Mouse (Mus musculus): ENCODE results near the gene Ctu2.

Ctu2 gene

GRCm38 (mm10) chr8:122475580-122476320 is at the start of gene Ctu2, which contains the start of gene Rnf166:
TSS of gene Ctu2 (plus strand) at chr8:122476143.
TSS of gene Rnf166 (minus strand) at chr8:122476064.
- in situ Hi-C loops (cut with MseI, MboI): no loop called here

DNA sequence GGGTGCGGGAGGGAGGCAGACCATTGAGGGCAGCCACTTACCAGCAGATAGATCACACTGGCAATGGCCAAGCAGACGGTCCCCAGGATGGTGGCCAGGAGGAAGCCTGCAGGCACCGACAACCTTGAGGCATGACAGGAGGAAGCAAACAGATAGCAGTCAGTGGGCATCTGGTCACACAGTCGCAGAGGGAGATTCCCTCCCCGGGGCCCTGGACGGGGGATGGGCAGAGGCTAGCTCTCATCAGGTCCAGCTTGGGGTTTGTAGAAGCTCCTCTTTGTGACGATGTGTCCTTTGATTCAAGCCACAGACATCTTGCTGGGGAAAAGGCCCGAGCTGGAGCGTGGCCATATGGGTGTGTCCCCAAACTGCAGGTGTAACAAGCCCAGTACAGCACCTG is 49.8 kb upstream of the Ctu2 start:
- in situ Hi-C loops (cut with MseI, MboI): no loop called here

DNA sequence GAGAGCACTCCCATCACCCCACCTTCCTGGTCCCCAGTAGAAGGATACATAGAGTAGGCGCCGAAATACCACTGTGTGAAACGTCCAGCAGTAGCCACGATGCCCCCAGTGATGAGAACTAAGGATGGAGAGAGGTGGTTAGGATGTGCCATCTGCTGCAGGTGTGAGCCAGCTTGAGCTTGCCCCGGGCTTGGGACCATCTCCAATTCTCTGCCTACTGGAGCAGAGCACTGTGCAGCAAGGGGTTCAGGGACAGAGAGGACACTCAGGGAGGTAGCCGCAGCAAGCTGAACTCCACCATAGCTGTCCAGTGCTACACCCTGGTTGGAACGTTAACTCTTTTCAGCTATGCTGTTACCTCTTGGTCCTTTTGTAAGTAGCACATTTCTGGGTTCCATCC is 48.3 kb upstream of the Ctu2 start:
- in situ Hi-C loops (cut with MseI, MboI): no loop called here

- in situ Hi-C loops (cut with MseI, MboI): no loop called here
Measured at GRCm38 (mm10) chr8:122428163-122428562, 47.8 kb upstream of the Ctu2 start.

DNA sequence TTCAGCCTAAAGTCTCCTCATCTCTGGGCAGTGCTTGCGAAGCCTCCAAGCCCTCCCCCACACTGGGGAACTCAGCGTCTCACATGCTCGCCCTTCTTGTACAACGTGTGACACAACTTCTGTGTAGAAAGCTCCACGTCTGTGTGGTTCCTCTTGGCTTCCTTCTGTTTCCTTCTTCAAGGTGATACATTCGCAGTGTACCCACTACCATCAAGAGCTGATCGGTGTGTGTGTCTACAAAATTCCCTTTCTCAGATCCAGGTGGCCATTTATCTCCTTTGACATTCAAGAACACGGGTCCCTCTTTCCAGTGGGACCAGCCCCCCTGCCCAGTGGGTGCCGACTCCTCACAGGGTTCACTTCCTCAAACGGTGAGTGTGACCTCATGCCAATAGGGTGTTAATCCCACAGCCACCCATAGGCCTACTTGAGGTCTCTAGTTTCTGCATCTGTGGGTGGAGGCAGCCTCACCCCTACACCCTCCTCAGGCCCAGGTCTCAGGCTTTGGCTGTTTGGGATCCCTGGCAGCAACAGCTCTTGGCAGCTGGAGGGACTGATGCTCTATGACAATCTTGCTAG is 45.8 kb upstream of the Ctu2 start:
- in situ Hi-C loops (cut with MseI, MboI): no loop called here

GRCm38 (mm10) chr8:122430646-122431045 is 45.3 kb upstream of the Ctu2 start:
- in situ Hi-C loops (cut with MseI, MboI): no loop called here

DNA sequence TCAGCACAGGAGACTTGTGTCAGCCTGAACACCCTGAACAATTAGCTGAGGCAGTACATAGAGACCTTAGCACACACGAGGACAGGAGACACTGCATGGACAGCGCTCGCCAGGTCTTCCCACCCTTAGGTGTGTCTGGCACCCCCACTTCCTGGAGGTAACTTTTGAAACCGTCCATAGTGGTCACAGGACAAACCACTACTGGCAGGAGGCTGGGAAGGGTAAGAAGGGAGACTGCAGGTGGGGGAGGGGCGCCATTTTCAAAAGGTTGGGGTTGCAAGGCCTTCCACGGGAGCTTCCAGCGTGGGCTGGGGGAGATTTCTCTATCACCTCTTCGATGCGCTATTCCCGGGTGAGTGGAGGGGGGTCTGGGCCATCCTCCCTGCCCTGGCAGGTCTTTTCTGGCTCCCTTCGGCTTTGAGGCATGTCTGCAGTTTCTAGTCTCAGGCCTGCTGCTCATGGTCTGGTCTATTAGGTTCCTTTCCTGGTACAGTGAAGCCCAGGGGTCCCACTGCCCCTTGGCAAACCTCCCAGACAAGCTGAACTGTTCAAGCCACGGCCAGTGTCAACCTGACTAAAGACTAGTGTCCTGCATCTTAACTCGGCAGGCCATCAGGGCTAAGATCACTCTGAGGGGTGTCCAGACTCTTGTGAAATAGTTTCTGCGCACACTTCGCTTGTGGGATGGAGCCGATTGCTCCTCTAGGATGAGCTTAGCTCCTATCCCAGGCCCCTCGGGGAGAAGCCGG is 44.1 kb upstream of the Ctu2 start:
- in situ Hi-C loops (cut with MseI, MboI): no loop called here

- in situ Hi-C loops (cut with MseI, MboI): no loop called here
Measured at GRCm38 (mm10) chr8:122432443-122433268, 43.3 kb upstream of the Ctu2 start, which contains the start of gene Cyba. TSS of gene Cyba (minus strand) at chr8:122432930.

- in situ Hi-C loops (cut with MseI, MboI): no loop called here
Measured at GRCm38 (mm10) chr8:122433269-122433905, 42.6 kb upstream of the Ctu2 start.

GRCm38 (mm10) chr8:122435375-122435774 is 40.6 kb upstream of the Ctu2 start:
- in situ Hi-C loops (cut with MseI, MboI): no loop called here

- in situ Hi-C loops (cut with MseI, MboI): no loop called here
Measured at GRCm38 (mm10) chr8:122436146-122436545, 39.8 kb upstream of the Ctu2 start.

- in situ Hi-C loops (cut with MseI, MboI): no loop called here
Measured at GRCm38 (mm10) chr8:122436586-122437125, 39.3 kb upstream of the Ctu2 start.

DNA sequence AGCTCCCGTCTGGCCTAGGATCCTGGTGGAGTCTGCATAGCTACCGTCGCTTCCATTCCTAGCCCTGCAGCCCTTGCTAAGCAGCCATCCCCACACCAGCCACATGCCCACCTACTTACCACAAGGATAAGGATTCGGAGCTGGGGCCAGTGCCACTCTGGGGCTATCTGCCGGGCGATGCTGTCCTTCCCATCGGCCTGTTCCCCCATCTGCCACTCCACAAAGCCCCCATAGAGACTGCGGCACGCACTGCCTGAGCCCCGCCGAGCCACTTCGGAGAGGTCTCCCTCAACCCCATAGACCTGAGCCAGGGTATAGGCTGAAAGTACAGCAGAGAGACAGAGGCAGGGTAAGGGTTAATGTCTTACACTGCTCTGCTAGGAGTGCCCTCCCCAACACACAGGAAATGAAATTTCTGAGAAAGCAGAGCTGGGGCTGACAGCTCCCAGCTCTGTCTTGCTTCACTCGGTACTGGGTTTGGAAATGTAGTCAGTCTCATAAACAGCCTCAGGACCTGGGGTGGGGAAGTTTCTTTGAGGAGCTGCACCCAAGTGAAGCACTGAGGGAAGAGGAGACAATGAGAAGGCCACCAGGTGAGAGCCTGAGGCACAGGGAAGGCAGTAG is 38.1 kb upstream of the Ctu2 start:
- in situ Hi-C loops (cut with MseI, MboI): no loop called here

DNA sequence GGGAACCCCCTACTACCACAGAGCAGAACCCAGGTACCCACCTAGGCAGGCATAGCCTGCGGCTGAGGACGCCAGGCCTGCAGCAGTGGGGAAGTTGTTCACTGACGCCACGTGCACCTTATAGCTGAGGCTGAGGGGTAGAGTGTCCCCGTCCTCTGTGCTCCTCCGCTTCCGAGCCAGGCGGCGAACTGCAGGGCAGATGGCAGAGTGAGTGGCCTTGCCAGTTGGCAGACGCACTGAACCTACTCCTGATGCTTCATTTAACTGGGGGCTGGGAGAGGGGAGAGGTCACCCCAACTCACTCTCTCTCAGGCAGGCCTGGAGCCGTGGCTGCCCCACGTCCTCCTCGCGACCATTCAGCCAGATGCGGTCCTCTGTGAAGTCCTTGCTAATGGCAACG is 36.6 kb upstream of the Ctu2 start:
- in situ Hi-C loops (cut with MseI, MboI): no loop called here

DNA sequence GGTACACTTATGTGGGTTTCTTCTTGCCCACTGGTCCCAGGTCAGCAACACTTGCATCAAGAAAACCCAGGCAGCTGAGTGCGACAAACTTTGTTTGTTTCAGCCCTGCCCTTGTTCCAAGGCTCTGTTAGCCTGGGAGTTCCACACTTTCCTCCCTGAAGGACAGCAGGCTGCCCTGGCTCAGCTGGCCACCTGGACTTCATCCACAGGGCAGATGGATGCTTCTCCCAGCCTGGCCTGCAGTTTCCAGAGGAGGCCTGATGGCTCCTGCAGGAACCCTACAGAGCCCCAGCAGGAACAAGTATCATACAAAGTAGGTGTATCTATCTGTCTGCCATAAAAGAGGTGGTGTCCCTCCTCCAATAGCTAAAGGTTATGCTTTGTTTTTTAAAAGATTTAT is 34.6 kb upstream of the Ctu2 start:
- in situ Hi-C loops (cut with MseI, MboI): no loop called here

- in situ Hi-C loops (cut with MseI, MboI): no loop called here
Measured at GRCm38 (mm10) chr8:122442356-122442755, 33.6 kb upstream of the Ctu2 start.

GRCm38 (mm10) chr8:122442781-122443180 is 33.2 kb upstream of the Ctu2 start:
- in situ Hi-C loops (cut with MseI, MboI): no loop called here

GRCm38 (mm10) chr8:122443262-122444006 is 32.5 kb upstream of the Ctu2 start, which contains the start of gene Mvd:
TSS of gene Mvd (minus strand) at chr8:122443422.
- in situ Hi-C loops (cut with MseI, MboI): no loop called here

GRCm38 (mm10) chr8:122444058-122444748 is 31.7 kb upstream of the Ctu2 start:
- in situ Hi-C loops (cut with MseI, MboI): no loop called here
